Mouse (Mus musculus): Measurements from ENCODE around the gene Hoxc13.

DNA sequence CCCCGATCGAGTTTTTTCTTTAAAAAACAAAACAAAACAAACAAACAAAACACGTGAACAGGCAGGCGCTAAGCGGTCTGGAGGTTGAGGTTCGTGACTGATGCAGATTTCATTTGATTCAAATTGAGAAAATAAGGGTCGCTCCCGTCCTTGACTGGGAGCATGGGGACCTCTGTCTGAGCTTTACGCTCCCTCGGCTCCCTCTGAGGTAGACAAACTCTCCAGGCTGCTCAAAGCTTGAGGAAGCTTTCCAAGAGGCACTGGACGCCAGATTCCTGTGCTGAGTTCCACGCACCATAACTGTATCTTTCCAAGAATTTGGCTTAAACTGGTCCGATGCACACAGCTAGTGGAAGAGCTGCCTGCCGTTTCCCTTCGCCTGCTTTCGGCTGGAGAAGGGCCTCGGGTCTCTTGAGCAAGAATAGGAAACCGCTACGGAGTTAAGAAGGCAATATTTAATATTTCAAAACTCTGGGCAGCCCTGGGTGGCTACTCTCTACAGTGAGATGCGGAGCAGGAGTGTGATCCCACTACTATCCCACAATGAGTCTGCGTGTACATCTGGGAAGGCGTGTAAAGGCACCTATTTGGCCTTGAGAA, 10.3 kb upstream of the Hoxc13 start:
- TF ChIP-seq CTCF (IDR thresholded peaks at IDR 0.05; ENCODE audit: extremely low read depth, insufficient read depth, low read length) (no peak), POLR2A (IDR thresholded peaks at IDR 0.05; ENCODE audit: extremely low read depth, insufficient read depth, low read length) (no peak)
